Mouse (Mus musculus) lung, postnatal 0 days (tissue): ENCODE data around the gene Cdkn1c.

Experiments used
- CTCF ChIP-seq: IDR thresholded peaks from 2 replicates; pipeline ENCODE4 v1.5.1; 2016; ENCODE audit warnings: antibody characterized with exemption, mild to moderate bottlenecking
- EP300 ChIP-seq: IDR thresholded peaks from 2 replicates; pipeline ENCODE4 v1.6.1; 2016; ENCODE audit warnings: antibody characterized with exemption, mild to moderate bottlenecking, control low read depth

DNA sequence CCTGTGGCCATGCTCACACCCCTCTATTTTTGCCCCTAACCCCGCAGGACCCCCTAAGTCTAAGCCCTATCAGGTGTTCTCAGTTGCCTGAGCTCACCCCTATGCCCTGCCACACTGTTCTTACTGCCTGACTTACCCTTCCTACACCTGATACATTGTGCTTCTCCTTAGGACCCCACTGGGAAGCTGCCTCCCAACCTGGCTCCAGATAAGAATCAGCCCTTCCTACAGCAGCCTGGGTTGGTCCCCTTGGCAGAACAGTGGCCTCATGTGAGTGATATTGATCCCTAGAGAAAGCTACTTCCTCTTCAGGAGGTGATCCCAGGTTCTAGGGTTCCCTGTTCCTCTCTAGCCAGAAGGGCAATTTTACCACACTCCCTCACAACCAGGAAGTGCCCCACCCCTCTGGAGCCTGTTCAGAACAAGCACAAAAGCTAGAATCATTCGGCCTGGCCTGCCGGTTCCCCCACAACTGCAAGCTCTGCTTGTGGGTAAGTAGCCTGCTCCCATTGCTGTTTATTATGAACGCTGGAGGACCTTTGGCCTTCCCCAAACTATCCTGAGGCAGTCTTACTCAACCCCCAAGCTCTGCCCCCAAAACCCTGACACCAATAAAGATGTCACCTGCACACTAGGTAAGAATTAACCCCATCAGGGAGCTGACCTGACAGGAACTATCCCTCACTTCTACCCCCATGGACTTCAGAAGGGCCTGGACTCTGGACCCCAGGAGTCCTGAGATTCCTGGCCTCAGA is 12.7 kb upstream of the Cdkn1c start, which contains the start of gene Slc22a18:
- TF ChIP-seq CTCF = no peak
- no peak for TF ChIP-seq EP300
